Mouse (Mus musculus) midbrain, embryonic 13.5 days (tissue): ENCODE measurements around the gene Zpr1. TPM values are rescaled to one million over a fixed set of nuclear protein-coding genes. Genes with fewer than 3 reads are reported as not detected.

Experiments used
- polyA plus RNA-seq: library from polyadenylated mRNA; unstranded; fragments of >200 nt; fragmentation: Nextera tagmentation; extraction: Ambion mirVana; gene quantifications from 2 replicates; pipeline ENCODE4 v1.2.1, GENCODE M21; 2015

The Zpr1 gene
- polyA plus RNA-seq, 1 experiment from 2014 or later, result 61.0 TPM

Other genes starting within 250 kb of the Zpr1 start
- 2.9 and 3.3 TPM in 2 replicates for gene Apoa1, start 44.5 kb upstream of the Zpr1 start, polyA plus RNA-seq
- not detected in 2 replicates for gene Apoc3, start 37.4 kb upstream of the Zpr1 start, polyA plus RNA-seq
- gene Apoa4, start 32.4 kb upstream of the Zpr1 start, polyA plus RNA-seq, result 0.08 and 0.57 TPM in 2 replicates
- gene Apoa5, start 4.4 kb upstream of the Zpr1 start, polyA plus RNA-seq, result not detected in 2 replicates
- 19.8 and 20.7 TPM in 2 replicates for gene Bud13, start 9.9 kb downstream of the Zpr1 start, polyA plus RNA-seq
- gene 4931429L15Rik, start 46.9 kb downstream of the Zpr1 start, polyA plus RNA-seq, result 0.13 TPM in 1 of 2 replicates, not detected in the other